Mouse (Mus musculus): ENCODE measurements around the gene Zc2hc1c. TPM values are rescaled to one million over a fixed set of nuclear protein-coding genes. Genes with fewer than 3 reads are reported as not detected.

The Zc2hc1c gene
- polyA plus RNA-seq, 2 experiments: 0.75 to 1.5 TPM

DNA sequence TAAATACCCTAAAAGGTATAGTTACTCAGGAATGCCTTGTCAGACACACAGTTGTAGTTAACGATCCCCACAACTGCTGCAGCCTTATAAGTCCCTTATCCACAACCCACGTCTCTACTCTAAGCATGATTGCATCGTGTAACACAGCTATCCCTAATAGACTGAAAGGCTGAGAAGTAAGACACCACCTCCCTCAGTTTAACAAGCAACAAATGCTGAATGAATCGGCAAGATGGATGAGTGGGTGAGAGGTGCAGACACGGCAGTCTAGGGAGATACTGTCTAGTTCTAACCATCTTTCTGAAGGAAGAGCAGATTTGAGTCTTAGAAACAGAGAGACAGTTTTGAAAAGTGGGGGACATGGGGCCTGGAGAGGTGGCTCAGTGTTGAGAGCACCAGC is 25.2 kb upstream of the Zc2hc1c start:
- WGBS: 58% methylated on average over 5 of the region's 5 CpGs
- no peaks in the 10 kb centered on the region for H3K27me3 ChIP-seq (ENCODE audit: control insufficient read depth, insufficient read depth, low read length)
- DNase-seq (ENCODE audit: low spot score) (no peak), ATAC-seq (ENCODE audit: low FRiP score, low read depth) (no peak)
- no peaks in the 10 kb centered on the region for H3K9me3 ChIP-seq (ENCODE audit: control insufficient read depth, low read length)
- H3K4me1 ChIP-seq (ENCODE audit: control insufficient read depth, insufficient read depth, low read length): peaks cover 29% of the 10 kb centered on the region
- TF ChIP-seq POLR2A (IDR thresholded peaks at IDR 0.05; ENCODE audit: borderline replicate concordance, extremely low read depth, insufficient read depth, insufficient read length): no peak
- no peak overlapping the region for H3K4me3 ChIP-seq (replicated peaks; ENCODE audit: low read length)
- no peak overlapping the region for H3K9ac ChIP-seq (ENCODE audit: low read depth, low read length, severe bottlenecking)
- H3K27ac ChIP-seq (replicated peaks; ENCODE audit: low read depth, low read length): peak overlapping the region; percentile 71
- H3K4me2 ChIP-seq (replicated peaks; ENCODE audit: low read depth, low read length, severe bottlenecking): 0 out of 2 replicates have a peak overlapping the region, but pooled peaks have one; percentile 8
- peaks cover 5% of the 10 kb centered on the region; the same call in 1 of the 2 replicates for H3K36me3 ChIP-seq (ENCODE audit: control insufficient read depth, insufficient read depth, low read length)

DNA sequence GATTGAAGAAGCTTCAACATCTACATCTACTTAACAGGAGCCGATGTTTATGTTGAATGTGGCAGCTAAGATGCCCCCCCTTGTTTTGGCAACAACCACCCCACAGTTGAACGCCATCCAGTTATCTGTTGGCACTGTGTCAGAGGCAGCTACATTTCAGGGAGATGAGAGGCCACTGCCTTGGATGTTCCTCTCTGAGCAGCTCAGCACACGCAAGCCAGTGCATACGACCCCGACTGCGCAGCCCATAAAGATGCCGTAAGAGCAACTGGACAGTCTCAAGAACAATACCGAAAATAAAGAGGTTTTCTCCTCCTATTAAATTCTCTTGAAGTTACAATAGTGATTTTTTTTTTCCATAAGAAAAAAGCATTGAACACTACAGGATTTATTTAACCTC is 23.9 kb upstream of the Zc2hc1c start:
- H3K27me3 ChIP-seq (ENCODE audit: control insufficient read depth, insufficient read depth, low read length): no peaks in the 10 kb centered on the region
- ATAC-seq (ENCODE audit: low FRiP score, low read depth) (peak; percentile 66; the same call in 1 of the 2 replicates), DNase-seq (ENCODE audit: low spot score) (peak; percentile 43)
- H3K36me3 ChIP-seq (ENCODE audit: control insufficient read depth, insufficient read depth, low read length): no peaks in the 10 kb centered on the region
- peaks cover 29% of the 10 kb centered on the region for H3K4me1 ChIP-seq (ENCODE audit: control insufficient read depth, insufficient read depth, low read length)
- H3K4me3 ChIP-seq (replicated peaks; ENCODE audit: low read length): no peak overlapping the region
- H3K27ac ChIP-seq (replicated peaks; ENCODE audit: low read depth, low read length): peak overlapping the region; percentile 69
- H3K4me2 ChIP-seq (replicated peaks; ENCODE audit: low read depth, low read length, severe bottlenecking): no peak overlapping the region
- WGBS: 48% methylated on average over 8 of the region's 8 CpGs
- TF ChIP-seq POLR2A (IDR thresholded peaks at IDR 0.05; ENCODE audit: borderline replicate concordance, extremely low read depth, insufficient read depth, insufficient read length): no peak
- H3K9ac ChIP-seq (ENCODE audit: low read depth, low read length, severe bottlenecking): no peak overlapping the region
- no peaks in the 10 kb centered on the region for H3K9me3 ChIP-seq (ENCODE audit: control insufficient read depth, low read length)

DNA sequence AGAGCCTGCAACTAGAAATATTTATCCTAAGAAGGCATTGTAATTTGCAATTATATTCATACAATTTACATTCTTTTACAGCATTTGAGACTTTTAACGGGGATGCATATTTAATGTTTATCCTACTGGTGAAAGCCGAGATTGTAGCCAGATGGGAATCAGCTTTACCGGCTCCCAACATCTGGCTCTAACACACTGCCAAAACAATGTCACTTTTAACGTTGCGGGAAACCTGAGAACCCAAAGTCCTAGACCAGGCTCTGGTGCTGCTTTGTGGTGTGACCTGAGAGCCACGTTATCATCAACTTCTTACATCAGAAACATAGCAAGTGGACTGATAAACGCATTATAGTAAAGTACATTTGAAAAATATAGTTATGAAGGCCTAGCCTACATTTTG is 23.5 kb upstream of the Zc2hc1c start:
- peak; percentile 80 for ATAC-seq (ENCODE audit: low FRiP score, low read depth)
- Histone ChIP-seq H3K4me3 (replicated peaks; ENCODE audit: low read length) (no peak overlapping the region), H3K4me2 (replicated peaks; ENCODE audit: low read depth, low read length, severe bottlenecking) (no peak overlapping the region), H3K27me3 (ENCODE audit: control insufficient read depth, insufficient read depth, low read length) (no peaks in the 10 kb centered on the region), H3K9ac (ENCODE audit: low read depth, low read length, severe bottlenecking) (no peak overlapping the region), H3K36me3 (ENCODE audit: control insufficient read depth, insufficient read depth, low read length) (no peaks in the 10 kb centered on the region), H3K9me3 (ENCODE audit: control insufficient read depth, low read length) (no peaks in the 10 kb centered on the region), H3K4me1 (ENCODE audit: control insufficient read depth, insufficient read depth, low read length) (peaks cover 30% of the 10 kb centered on the region), H3K27ac (replicated peaks; ENCODE audit: low read depth, low read length) (peak overlapping the region; percentile 67)
- DNase-seq (ENCODE audit: low spot score): peak; percentile 89
- TF ChIP-seq POLR2A (IDR thresholded peaks at IDR 0.05; ENCODE audit: borderline replicate concordance, extremely low read depth, insufficient read depth, insufficient read length): no peak
- WGBS: 19% methylated on average over 7 of the region's 7 CpGs

DNA sequence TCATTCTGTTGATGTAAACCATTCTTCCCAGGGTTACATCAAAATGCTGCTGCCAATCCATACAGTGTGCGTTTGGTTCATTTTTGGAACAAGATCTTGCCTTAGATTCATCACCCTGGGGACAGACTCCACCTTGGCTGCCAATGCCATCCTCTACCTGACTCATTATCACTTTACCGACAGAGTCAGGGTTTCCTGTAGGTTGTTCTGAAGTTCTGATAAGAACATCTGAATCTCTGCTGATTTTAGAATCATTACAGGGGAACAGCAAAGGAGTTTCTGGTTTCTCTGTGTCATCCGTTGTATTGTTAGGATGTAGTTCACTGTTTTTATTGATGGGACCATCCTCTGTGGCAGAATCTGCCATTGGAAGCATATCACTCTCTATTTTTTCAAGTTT is 22.1 kb upstream of the Zc2hc1c start:
- Histone ChIP-seq H3K36me3 (ENCODE audit: control insufficient read depth, insufficient read depth, low read length) (no peaks in the 10 kb centered on the region), H3K4me2 (replicated peaks; ENCODE audit: low read depth, low read length, severe bottlenecking) (no peak overlapping the region), H3K9ac (ENCODE audit: low read depth, low read length, severe bottlenecking) (no peak overlapping the region), H3K4me1 (ENCODE audit: control insufficient read depth, insufficient read depth, low read length) (peaks cover 31% of the 10 kb centered on the region), H3K27me3 (ENCODE audit: control insufficient read depth, insufficient read depth, low read length) (no peaks in the 10 kb centered on the region), H3K27ac (replicated peaks; ENCODE audit: low read depth, low read length) (no peak overlapping the region), H3K4me3 (replicated peaks; ENCODE audit: low read length) (no peak overlapping the region), H3K9me3 (ENCODE audit: control insufficient read depth, low read length) (no peaks in the 10 kb centered on the region)
- no peak for TF ChIP-seq POLR2A (IDR thresholded peaks at IDR 0.05; ENCODE audit: borderline replicate concordance, extremely low read depth, insufficient read depth, insufficient read length)
- ATAC-seq (ENCODE audit: low FRiP score, low read depth) (no peak), DNase-seq (ENCODE audit: low spot score) (no peak)
- WGBS: 96% methylated on average over 3 of the region's 3 CpGs

DNA sequence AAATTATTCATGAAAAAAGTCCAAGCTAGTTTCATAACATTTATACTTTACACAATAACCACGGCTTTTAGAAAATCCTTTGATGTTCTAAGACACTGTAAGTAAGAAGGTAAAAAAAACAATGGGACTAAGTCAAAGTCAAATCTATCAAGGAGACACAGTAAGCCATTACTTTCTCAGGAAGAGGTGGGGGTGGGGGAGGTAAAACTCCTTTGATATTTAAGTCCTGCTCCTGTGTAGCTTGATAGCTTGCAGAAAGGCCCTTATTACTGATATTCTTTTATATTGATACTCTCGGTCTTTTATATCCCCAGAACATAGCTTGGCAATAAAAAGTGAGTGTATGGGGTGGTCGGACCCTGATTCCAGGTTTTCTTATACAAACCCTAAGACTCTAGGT is 18.6 kb upstream of the Zc2hc1c start:
- Histone ChIP-seq H3K4me1 (ENCODE audit: control insufficient read depth, insufficient read depth, low read length) (peaks cover 16% of the 10 kb centered on the region), H3K9me3 (ENCODE audit: control insufficient read depth, low read length) (no peaks in the 10 kb centered on the region), H3K4me2 (replicated peaks; ENCODE audit: low read depth, low read length, severe bottlenecking) (peak overlapping the region; percentile 57), H3K4me3 (replicated peaks; ENCODE audit: low read length) (peak overlapping the region; percentile 44), H3K27me3 (ENCODE audit: control insufficient read depth, insufficient read depth, low read length) (no peaks in the 10 kb centered on the region), H3K36me3 (ENCODE audit: control insufficient read depth, insufficient read depth, low read length) (0 out of 2 replicates have a peak, but pooled peaks cover 4% of the 10 kb centered on the region), H3K27ac (replicated peaks; ENCODE audit: low read depth, low read length) (peak overlapping the region; percentile 71), H3K9ac (ENCODE audit: low read depth, low read length, severe bottlenecking) (peak overlapping the region; percentile 63)
- TF ChIP-seq POLR2A (IDR thresholded peaks at IDR 0.05; ENCODE audit: borderline replicate concordance, extremely low read depth, insufficient read depth, insufficient read length): no peak
- 0 out of 2 replicates have a peak, but pooled peaks have one; percentile 4 for ATAC-seq (ENCODE audit: low FRiP score, low read depth)
- 34% methylated on average over 3 of the region's 3 CpGs for WGBS
- no peak for DNase-seq (ENCODE audit: low spot score)

Measured in limb, embryonic 14.5 days (tissue).